Mouse (Mus musculus): ENCODE measurements around the gene Eps15l1. TPM values are rescaled to one million over a fixed set of nuclear protein-coding genes. Genes with fewer than 3 reads are reported as not detected.
A peak's percentile ranks its signal among the peaks of the same experiment; 100 is the strongest.

Gene Eps15l1
- 11.9 and 12.0 TPM in 2 replicates for polyA plus RNA-seq (2012; rRNA removed)

- H3K36me3 ChIP-seq (ENCODE audit: control insufficient read depth, insufficient read depth, low read length), result no peaks in the 10 kb centered on the region
- TF ChIP-seq CTCF (IDR thresholded peaks at IDR 0.05; ENCODE audit: control insufficient read depth, insufficient read depth, insufficient replicate concordance, low read depth, low read length), result no peak
- peak; percentile 90 for TF ChIP-seq POLR2A (IDR thresholded peaks at IDR 0.05; ENCODE audit: control insufficient read depth, low read depth, low read length)
- peak within 1 kb of the TSS; percentile 94 for H3K4me3 ChIP-seq (ENCODE audit: control insufficient read depth, low read depth, low read length)
- peak within 1 kb of the TSS; percentile 84 for H3K27ac ChIP-seq (ENCODE audit: control insufficient read depth, insufficient read depth, low read depth, low read length)
- no peaks in the 10 kb centered on the region; the same call in 1 of the 2 replicates for H3K4me1 ChIP-seq (ENCODE audit: control insufficient read depth, insufficient read depth, low read length)
- no peaks in the 10 kb centered on the region for H3K27me3 ChIP-seq (ENCODE audit: control insufficient read depth, insufficient read depth, low read length)
These were observed at the start of gene Eps15l1 for GRCm38 (mm10) chr8:72421362-72422335. TSS of gene Eps15l1 (minus strand) at chr8:72421460.

DNA sequence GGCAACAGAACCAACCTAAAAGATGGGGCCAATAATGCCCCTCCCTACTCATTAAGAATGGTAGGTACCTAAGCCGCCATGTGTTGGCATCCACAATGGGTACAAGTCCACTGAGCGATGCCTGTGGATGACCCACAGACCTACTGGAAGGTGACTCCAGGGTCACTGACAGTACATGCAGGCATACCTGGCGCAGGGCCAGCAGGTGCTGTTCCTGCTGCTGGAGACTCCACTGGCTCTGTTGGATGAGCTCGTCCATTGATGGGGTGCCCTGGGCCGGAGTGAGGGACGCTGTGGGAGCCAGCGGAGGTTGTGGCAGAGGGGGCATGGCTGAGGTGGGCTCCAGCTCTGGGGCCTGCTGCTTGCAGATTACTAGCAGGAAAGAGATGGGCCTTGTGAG lies 49.4 kb upstream of the Eps15l1 start:
- no peak overlapping the region for H3K4me3 ChIP-seq (ENCODE audit: control insufficient read depth, low read depth, low read length)
- no peaks in the 10 kb centered on the region for H3K27me3 ChIP-seq (ENCODE audit: control insufficient read depth, insufficient read depth, low read length)
- H3K36me3 ChIP-seq (ENCODE audit: control insufficient read depth, insufficient read depth, low read length), result peaks cover 9% of the 10 kb centered on the region
- TF ChIP-seq CTCF (IDR thresholded peaks at IDR 0.05; ENCODE audit: control insufficient read depth, insufficient read depth, insufficient replicate concordance, low read depth, low read length) (no peak), POLR2A (IDR thresholded peaks at IDR 0.05; ENCODE audit: control insufficient read depth, low read depth, low read length) (no peak)
- no peak overlapping the region for H3K27ac ChIP-seq (ENCODE audit: control insufficient read depth, insufficient read depth, low read depth, low read length)
- H3K4me1 ChIP-seq (ENCODE audit: control insufficient read depth, insufficient read depth, low read length), result peaks cover 4% of the 10 kb centered on the region

GRCm38 (mm10) chr8:72469984-72470383 lies 48.7 kb upstream of the Eps15l1 start:
- TF ChIP-seq POLR2A (IDR thresholded peaks at IDR 0.05; ENCODE audit: control insufficient read depth, low read depth, low read length), result no peak
- TF ChIP-seq CTCF (IDR thresholded peaks at IDR 0.05; ENCODE audit: control insufficient read depth, insufficient read depth, insufficient replicate concordance, low read depth, low read length), result no peak
- Histone ChIP-seq H3K27me3 (ENCODE audit: control insufficient read depth, insufficient read depth, low read length) (no peaks in the 10 kb centered on the region), H3K4me3 (ENCODE audit: control insufficient read depth, low read depth, low read length) (no peak overlapping the region), H3K27ac (ENCODE audit: control insufficient read depth, insufficient read depth, low read depth, low read length) (no peak overlapping the region), H3K4me1 (ENCODE audit: control insufficient read depth, insufficient read depth, low read length) (peaks cover 4% of the 10 kb centered on the region), H3K36me3 (ENCODE audit: control insufficient read depth, insufficient read depth, low read length) (peaks cover 9% of the 10 kb centered on the region)

GRCm38 (mm10) chr8:72469243-72469642 lies 48.0 kb upstream of the Eps15l1 start:
- no peak overlapping the region for H3K4me3 ChIP-seq (ENCODE audit: control insufficient read depth, low read depth, low read length)
- TF ChIP-seq POLR2A (IDR thresholded peaks at IDR 0.05; ENCODE audit: control insufficient read depth, low read depth, low read length), result no peak
- no peak for TF ChIP-seq CTCF (IDR thresholded peaks at IDR 0.05; ENCODE audit: control insufficient read depth, insufficient read depth, insufficient replicate concordance, low read depth, low read length)
- H3K27ac ChIP-seq (ENCODE audit: control insufficient read depth, insufficient read depth, low read depth, low read length), result no peak overlapping the region
- H3K27me3 ChIP-seq (ENCODE audit: control insufficient read depth, insufficient read depth, low read length), result no peaks in the 10 kb centered on the region
- peaks cover 2% of the 10 kb centered on the region for H3K4me1 ChIP-seq (ENCODE audit: control insufficient read depth, insufficient read depth, low read length)
- peaks cover 9% of the 10 kb centered on the region for H3K36me3 ChIP-seq (ENCODE audit: control insufficient read depth, insufficient read depth, low read length)

- H3K4me1 ChIP-seq (ENCODE audit: control insufficient read depth, insufficient read depth, low read length), result no peaks in the 10 kb centered on the region
- H3K36me3 ChIP-seq (ENCODE audit: control insufficient read depth, insufficient read depth, low read length), result peaks cover 6% of the 10 kb centered on the region
- H3K27ac ChIP-seq (ENCODE audit: control insufficient read depth, insufficient read depth, low read depth, low read length), result no peak overlapping the region
- TF ChIP-seq CTCF (IDR thresholded peaks at IDR 0.05; ENCODE audit: control insufficient read depth, insufficient read depth, insufficient replicate concordance, low read depth, low read length) (no peak), POLR2A (IDR thresholded peaks at IDR 0.05; ENCODE audit: control insufficient read depth, low read depth, low read length) (no peak)
- no peak overlapping the region for H3K4me3 ChIP-seq (ENCODE audit: control insufficient read depth, low read depth, low read length)
- H3K27me3 ChIP-seq (ENCODE audit: control insufficient read depth, insufficient read depth, low read length), result no peaks in the 10 kb centered on the region
These were observed 43.0 kb upstream of the Eps15l1 start for GRCm38 (mm10) chr8:72464211-72464610.

DNA sequence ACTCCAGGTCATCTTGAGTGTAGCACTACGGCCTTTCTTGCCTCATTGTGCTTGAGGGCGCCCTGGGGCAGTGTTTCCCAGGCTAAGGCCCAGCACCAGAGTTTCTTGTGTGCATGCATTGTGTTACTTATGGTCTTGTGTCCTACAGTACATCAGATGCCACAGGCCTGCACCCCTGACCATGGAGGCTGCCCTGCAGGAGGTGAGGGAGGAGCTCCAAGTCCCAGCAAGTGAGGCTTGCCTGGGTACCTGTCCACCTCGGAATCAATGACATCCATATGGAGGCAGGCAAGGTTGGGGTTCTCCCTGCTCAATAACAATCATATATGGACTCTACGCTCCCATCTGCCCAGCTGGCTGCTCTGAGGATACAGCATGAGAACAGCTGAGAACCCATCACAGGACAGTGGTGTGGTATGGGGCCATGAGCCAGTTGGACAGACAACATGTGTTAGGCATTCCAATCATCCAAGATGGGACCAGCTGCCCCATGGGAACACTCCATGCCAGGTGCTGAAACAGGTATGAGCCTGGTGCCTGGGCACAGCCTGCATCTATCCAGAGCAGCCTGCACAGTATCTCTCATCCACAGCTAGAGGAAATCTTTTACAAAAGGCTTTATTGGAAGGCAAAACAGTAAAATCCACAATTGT lies 38.7 kb upstream of the Eps15l1 start:
- Histone ChIP-seq H3K36me3 (ENCODE audit: control insufficient read depth, insufficient read depth, low read length) (peaks cover 2% of the 10 kb centered on the region), H3K4me3 (ENCODE audit: control insufficient read depth, low read depth, low read length) (no peak overlapping the region), H3K4me1 (ENCODE audit: control insufficient read depth, insufficient read depth, low read length) (no peaks in the 10 kb centered on the region), H3K27me3 (ENCODE audit: control insufficient read depth, insufficient read depth, low read length) (no peaks in the 10 kb centered on the region), H3K27ac (ENCODE audit: control insufficient read depth, insufficient read depth, low read depth, low read length) (no peak overlapping the region)
- TF ChIP-seq CTCF (IDR thresholded peaks at IDR 0.05; ENCODE audit: control insufficient read depth, insufficient read depth, insufficient replicate concordance, low read depth, low read length), result no peak
- TF ChIP-seq POLR2A (IDR thresholded peaks at IDR 0.05; ENCODE audit: control insufficient read depth, low read depth, low read length), result no peak

GRCm38 (mm10) chr8:72458457-72458856 lies 37.2 kb upstream of the Eps15l1 start:
- Histone ChIP-seq H3K4me1 (ENCODE audit: control insufficient read depth, insufficient read depth, low read length) (no peaks in the 10 kb centered on the region), H3K36me3 (ENCODE audit: control insufficient read depth, insufficient read depth, low read length) (peaks cover 2% of the 10 kb centered on the region; the same call in 1 of the 2 replicates), H3K4me3 (ENCODE audit: control insufficient read depth, low read depth, low read length) (no peak overlapping the region), H3K27me3 (ENCODE audit: control insufficient read depth, insufficient read depth, low read length) (no peaks in the 10 kb centered on the region), H3K27ac (ENCODE audit: control insufficient read depth, insufficient read depth, low read depth, low read length) (no peak overlapping the region)
- TF ChIP-seq CTCF (IDR thresholded peaks at IDR 0.05; ENCODE audit: control insufficient read depth, insufficient read depth, insufficient replicate concordance, low read depth, low read length) (no peak), POLR2A (IDR thresholded peaks at IDR 0.05; ENCODE audit: control insufficient read depth, low read depth, low read length) (no peak)

Measured in testis, adult 2 months (tissue).